Mouse (Mus musculus) left cerebral cortex, postnatal 25 days (tissue): ENCODE data around the gene Pitpna. TPM values are rescaled to one million over a fixed set of nuclear protein-coding genes. Genes with fewer than 3 reads are reported as not detected.

Experiments
- DNase-seq, 2 experiments: peaks; one replicate each; pipeline ENCODE4 v3.0.0; 2022; ENCODE audit warnings: low spot score in 2 of 2, mixed read lengths in 1 of 2
- intact Hi-C: fragments of 180-260 bp; cut with DNase I; formaldehyde crosslinking; loops from one replicate; pipeline ENCODE4 v1.15.1; 2025
- total RNA-seq, 2 experiments: library from RNA; stranded (reverse); gene quantifications; 2 replicates each; pipeline ENCODE4 v1.2.3; 2021

Gene Pitpna
- total RNA-seq, 2 experiments from 2014 or later = 330 to 346 TPM

DNA sequence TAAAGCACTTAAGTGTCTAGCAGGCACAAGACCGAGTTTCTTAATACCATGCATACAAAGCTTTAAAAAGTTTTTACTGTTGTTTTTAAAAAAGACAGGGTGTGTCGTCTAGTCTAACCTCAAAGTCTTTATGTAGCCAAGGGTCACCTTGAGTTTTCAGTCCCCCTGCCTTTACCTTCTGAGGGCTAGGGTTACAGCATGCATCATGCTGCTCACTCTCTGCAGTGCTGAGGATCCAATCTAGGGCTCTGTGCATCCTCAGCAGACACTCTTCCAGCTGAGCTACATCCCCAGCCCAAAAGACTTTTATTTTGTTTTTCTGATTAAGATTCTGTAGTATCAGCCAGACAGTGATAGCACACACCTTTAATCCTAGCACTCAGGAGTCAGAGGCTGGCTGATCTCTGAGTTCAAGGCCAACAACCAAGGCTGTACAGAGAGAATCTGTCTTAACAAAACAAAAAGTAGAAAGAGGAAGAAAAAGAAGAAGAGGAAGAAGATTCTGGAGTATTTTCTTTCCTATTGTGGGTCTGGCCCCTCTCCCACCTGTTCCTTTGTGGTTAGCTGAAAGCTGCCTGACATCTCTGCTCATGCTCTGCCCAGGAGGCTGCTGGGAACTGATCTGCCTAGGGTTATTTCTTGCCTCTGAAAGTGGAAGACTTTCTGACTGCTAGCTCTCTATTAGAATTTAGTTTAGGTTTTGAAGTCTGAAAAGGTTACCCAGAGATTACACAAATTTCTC, 34.9 kb downstream of the Pitpna start:
- intact Hi-C loops = no loop called here
- no peak for DNase-seq

DNA sequence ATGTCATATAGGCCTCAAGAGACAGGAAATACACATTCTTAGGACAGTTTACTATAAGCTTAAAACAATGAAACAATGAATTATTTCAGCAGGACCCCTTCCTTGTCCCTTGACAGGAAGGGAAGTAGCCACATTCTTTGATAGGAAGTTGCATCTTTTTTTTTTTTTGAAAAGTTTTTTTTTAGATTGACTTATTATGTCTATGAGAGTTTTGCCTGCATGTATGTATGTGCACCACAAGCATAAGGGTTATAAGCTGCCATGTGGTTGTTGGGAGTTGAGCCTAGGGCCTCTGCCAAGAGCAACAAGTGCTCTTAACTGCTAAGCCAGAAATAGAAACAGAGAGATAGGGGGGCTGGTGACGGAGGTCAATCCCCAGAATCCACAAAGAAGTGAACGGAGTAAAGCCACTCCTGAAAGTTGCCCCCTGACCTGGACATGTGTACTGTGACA, 36.2 kb downstream of the Pitpna start:
- intact Hi-C loops = no loop called here

DNA sequence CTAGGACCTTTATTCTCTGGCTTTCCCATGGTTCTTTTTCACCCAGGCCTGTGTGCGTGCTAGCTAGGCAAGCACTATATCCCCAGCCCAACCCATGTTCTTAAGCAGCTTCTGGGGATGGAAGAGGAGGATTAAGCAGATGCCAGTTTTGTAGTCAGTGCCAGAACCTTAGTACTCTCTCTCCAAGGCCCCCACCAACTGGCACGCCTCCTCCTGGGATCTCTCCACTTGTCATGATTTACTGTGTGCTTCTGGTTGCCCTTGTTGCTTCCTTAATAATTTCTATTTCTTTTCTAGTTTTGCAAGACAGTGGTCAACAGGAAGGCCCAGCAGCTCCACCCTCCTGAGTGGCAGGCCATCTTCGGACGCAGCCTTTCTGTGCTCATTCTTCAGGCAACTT, 37.9 kb downstream of the Pitpna start:
- intact Hi-C loops = no loop called here
- peak in 1 of 2 experiments; percentile 73 for DNase-seq

More for the DNA sequence above, 36.2 kb downstream of the Pitpna start:
- DNase-seq = no peak

DNA sequence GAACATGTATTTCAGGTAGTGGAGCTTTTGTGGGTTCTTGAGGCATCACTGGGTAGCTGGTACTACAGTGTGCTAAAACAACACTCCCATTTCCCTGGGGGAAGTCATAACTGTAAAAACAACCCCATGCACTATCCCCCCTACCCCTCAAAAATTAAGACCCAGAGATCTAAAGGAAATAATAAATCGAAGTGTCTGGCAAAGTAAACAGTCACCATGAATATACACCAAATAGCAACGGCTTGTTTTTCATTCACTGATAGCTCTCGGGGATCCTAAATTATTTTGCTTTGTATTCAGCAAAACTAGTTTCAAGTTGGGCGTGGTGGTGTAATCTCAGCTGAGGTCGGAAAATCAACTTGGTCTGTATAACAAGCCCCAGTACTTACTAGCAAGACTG, 42.2 kb downstream of the Pitpna start:
- intact Hi-C loops = loop anchor here (2.0 kb wide), 1 partner anchor 21 kb away; the partner anchor contains the start of gene Myo1c
- DNase-seq = no peak

DNA sequence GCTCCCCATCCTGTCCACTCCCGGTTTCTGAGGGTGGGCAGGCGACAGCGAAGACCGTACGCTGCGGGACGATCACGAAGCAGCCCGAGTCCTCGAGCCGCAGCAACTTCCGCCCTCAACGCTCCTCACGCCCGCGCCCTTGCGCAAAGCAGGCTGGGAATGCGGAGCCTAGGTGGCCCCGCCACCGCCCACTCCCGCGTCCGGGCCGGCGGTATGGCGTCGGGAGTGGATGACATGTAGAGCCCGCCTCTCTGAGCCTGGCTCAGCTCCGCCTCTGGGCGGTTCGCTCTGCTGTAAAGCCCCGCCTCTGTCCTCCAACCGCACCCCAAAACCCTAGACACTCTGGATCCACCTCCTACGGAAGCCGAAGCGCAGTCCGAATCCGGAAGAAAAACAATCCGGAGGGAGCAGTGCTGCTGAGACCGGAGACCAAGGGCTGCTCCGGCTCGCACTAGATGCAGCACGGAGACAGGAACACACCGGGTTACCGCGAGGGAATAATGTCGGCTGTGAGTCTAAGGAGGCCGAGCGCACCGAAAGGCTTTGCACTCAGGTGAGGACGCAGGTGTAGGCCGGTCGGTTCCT, 42.8 kb downstream of the Pitpna start, which contains the start of gene Inpp5k:
Inpp5k (plus strand) TSS at position 344 of the 585 bp plus-strand sequence.
- peak; percentile 96 to 99 for DNase-seq
- intact Hi-C loops = loop anchor here (1.0 to 2.0 kb wide), 2 partner anchors 20 to 49 kb away; partner anchors contain the start of genes Crk and Myo1c

DNA sequence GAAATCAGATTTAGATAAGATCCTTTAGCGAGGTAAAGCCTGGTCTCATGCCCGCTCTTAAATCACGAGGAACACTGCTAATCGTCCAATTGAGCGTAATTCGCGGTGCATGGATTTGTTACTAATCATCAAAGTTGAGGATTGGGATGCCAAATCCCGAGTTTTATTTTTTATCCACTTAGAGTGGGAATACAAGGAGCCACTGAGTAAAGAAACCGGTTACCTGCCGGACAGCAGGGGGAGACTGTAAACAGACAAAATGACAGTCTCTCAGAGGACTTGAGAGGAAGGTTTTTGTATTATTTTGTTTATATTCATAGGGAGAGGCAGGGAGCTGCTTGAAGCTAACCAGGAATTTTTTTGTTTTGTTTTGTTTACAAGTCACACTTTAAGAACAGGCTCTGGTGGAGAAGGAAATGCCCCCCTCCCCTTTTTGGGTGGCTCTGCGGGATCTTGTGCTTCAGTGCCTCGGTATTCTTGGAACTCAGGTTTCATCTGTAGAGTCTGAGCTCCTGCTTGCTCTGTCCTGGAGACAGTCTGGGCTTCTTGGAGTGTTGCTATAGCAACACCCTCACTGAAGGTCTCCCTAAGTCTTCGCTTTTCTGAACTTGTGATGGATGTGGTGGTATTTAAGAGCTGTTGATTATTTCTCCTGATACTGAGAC, 43.8 kb downstream of the Pitpna start:
- intact Hi-C loops = loop anchor here (1.0 to 2.0 kb wide), 2 partner anchors 19 to 48 kb away; partner anchors contain the start of genes Crk and Myo1c
- DNase-seq = no peak

DNA sequence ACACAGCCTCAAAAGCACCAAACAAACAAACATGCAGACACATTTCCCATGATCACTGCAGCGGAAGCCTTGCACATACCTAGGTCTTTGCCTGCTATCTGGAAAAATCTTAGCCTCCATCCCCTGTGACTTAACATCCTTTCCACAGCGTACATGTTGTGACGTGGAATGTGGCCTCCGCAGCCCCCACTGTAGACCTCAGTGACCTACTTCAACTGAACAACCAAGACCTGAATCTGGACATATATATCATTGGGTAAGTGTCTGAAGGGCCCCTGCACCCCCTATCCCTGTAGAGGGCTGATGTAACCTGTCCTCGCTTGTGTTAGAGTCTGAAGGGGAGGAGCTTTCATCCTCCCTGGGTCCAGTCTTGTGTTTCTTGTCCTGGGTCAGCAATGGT, 45.0 kb downstream of the Pitpna start:
- intact Hi-C loops = no loop called here
- no peak for DNase-seq

DNA sequence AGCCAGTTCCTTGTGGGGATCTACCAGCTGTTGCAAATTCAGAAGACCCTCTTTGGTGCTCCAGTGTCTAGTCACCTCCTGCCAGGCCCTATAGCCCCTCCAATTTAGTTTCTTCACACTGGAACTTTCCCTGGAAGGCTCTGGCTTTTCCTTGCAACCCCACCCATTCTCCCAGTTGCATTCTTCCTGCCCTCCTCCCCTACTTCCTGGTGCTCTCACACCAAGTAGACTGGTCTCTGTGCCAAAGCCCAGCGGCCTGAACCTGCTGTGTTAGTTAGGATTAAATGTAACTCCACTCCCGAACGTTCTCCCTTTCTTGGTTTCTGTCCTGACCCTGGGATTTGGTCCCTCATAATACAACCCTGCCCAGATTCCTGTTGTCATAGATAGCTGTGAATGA, 46.9 kb downstream of the Pitpna start:
- intact Hi-C loops = no loop called here
- DNase-seq = no peak

DNA sequence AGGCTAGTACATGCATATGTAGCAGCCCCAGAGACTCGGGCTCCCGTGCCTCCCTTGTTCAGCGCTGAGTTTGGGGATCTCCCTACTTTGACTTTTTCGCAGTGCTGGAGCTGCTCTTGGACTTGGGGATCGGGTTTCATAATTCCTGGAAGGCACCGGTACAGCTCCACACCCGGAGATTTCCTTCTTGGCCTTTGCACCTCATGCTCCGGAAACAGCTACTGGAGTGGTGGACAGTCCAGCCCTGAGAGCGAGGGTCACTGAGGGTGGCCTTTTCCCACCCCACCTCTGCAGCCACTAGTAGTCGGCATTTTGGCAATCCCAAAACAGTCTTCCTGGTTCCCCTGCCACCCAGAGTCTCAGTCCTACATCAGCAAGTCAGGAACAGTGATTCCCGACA, 47.4 kb downstream of the Pitpna start:
- DNase-seq = no peak
- intact Hi-C loops = no loop called here

DNA sequence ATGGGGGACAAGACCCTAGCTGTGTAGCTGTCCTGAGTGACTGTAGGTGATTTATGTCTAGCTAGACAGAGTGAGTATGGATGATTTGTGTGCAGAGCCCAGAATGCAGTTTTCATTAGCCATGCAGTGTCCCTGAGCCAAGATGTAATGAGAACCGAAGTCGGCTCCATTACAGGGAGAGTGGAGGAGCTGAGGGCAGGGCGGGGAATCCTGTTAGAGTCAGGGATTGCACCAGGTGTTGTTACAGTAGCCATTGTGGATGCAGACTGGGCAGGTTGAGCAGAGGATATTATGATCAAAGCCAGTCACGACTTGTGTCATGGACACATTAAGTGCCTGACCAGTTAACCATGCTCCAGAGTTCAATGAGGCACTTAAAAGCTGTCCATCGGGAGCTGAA, 55.4 kb downstream of the Pitpna start:
- intact Hi-C loops = no loop called here
- no peak for DNase-seq

DNA sequence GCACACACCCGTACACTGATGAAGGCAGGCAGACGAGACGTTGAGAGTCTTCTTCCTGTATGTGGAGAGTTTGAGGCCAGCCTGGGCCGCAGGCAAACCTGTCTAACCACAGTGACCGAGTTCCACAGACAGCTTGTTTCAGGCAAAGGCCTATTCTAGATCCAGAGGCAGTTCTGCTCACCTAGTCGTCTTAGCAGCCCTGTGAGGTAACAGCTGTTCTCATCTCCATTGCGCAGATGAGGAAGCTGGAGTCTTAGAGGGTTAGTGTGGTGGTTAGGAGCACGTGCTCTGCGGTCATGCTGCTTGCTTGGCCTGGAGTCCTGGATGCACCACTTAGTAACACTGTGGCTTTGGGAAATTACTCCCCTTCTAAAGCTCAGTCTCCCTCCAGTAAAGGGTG, 56.8 kb downstream of the Pitpna start:
- intact Hi-C loops = no loop called here
- no peak for DNase-seq

DNA sequence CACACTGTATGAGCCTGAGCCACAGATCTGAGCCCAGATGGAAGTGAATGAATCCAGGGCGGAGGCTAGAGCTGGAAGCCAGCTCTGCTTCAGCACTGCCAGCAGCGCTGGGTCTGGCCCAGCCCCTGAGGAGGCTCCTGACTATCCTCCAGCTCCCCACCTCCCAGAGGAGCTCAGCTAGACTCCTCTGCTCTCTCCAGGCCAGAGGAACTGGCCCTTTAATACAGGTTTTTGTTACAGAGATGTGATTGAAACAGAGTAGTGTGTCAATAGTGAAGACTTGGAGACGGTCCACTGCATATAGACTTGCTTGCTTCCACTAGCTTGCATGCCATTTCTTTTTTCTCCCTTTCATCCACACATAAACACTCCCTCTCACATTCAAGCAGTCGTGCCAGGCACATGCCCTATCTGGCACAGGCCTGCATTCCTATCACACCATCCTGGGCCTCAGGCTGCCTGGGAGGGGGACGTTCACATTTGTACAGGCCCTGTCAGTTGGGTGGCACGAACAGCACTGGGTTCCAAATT, 59.8 kb downstream of the Pitpna start:
- intact Hi-C loops = no loop called here
- DNase-seq = peak; percentile 32 to 64

DNA sequence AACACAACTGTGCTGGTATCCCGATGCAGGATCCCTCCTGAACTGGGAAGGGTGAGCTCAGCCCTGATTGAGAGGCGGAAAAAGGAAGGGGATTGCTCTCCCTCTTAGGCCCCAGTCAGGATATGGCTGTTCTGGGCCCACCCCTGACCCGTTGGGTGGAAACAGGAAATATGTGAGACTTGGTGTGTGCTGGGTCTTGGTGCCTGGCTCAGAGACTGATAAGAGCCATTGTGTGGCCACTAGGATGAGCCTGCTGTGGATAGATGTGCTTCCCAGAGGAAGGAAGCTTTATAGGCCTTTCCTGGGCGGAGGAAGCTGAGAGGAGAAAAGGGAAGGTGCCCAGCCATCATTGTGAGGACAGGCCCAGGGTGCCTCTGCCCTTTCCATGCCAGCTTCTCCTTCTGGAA, 61.3 kb downstream of the Pitpna start:
- DNase-seq = no peak
- intact Hi-C loops = no loop called here

DNA sequence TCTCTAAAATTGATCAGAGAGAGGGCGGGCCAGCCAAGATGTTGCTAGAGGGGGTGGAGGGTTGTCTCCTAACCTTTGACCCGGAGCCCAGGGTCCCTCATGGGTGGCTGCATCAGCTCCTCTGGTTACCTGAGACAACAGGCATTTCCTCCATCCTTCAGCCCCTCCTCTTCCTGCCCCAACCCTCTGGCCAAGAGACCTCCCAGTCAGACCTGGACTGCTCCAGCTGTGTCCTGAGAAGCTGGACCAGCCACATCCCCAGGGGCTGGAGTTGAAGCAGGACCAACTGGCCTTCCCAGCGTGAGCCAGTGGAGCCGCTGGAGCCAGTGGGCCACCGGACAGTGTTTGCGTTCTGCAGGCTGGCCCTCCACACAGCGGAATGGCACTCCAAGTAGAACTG, 62.4 kb downstream of the Pitpna start, which contains the start of gene Myo1c:
Myo1c (plus strand) TSS at position 194 of the 400 bp plus-strand sequence.
- intact Hi-C loops = loop anchor here (2.0 kb wide), 1 partner anchor 20 kb away; the partner anchor contains the start of gene Inpp5k

DNA sequence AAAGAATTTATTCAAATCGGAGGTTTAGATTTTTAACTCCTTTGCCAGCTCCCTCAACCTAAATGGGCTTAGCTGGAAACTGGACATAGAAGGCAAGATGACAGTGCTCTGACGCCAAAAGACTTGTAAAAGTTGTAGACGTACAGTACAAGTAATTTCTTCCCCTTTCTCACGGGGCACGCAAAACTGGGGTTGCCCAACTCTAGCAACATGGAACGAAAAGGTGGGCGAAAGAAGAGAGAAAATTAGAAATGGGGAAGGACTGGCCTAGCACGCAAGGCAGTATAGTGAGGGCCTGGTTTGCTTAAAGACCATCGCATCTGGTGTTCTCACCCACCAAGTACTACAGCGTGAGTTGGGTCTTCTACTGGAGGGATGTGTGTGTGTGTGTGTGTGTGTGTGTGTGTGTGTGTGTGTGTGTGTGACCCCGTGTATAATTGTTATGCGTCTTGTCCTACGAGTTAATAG, 63.1 kb downstream of the Pitpna start:
- DNase-seq = no peak
- intact Hi-C loops = loop anchor here (2.0 kb wide), 1 partner anchor 20 kb away; the partner anchor contains the start of gene Inpp5k

More for the DNA sequence above, 62.4 kb downstream of the Pitpna start, which contains the start of gene Myo1c:
- DNase-seq = no peak

DNA sequence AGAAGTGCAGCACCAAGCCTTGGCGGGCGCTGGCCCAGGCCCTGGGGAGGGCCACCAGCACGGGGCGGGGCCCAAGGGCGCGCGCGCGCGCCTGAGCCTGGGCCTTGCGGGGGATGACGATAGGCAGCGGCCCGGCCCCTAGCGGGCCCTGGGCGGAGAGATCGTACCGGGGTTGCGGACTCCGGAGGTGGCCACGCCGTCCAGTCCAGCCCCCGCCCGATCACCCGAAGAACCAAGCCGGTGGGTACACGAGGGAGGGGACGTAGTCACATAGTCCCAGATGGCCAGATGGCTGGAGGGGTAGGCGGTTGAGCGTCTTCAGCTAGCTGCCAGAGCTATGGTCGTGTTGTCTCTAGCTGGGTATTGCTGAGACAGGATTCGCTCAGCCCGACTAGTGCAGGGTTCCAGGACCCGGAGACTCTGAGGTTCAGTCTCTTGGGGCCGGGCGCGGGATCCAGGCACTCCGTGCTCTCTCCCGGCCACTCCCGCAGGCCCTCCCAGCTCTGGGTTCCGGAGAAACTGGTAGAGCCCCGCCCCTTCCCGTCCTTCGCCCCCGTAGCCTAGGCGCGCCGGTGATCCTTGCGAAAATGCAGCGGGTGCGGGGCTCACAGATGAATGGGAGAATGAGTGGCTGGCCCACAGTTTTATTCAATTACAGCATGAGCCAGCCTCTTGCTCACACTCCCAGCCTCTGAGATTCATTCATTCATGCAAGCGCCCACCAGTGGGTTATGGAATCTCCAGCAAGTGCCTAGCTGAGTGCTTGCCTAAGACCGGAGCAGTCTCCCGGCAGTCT, 63.7 kb downstream of the Pitpna start:
- intact Hi-C loops = loop anchor here (2.0 kb wide), 1 partner anchor 21 kb away; the partner anchor contains the start of gene Inpp5k
- peak; percentile 75 to 88 for DNase-seq

DNA sequence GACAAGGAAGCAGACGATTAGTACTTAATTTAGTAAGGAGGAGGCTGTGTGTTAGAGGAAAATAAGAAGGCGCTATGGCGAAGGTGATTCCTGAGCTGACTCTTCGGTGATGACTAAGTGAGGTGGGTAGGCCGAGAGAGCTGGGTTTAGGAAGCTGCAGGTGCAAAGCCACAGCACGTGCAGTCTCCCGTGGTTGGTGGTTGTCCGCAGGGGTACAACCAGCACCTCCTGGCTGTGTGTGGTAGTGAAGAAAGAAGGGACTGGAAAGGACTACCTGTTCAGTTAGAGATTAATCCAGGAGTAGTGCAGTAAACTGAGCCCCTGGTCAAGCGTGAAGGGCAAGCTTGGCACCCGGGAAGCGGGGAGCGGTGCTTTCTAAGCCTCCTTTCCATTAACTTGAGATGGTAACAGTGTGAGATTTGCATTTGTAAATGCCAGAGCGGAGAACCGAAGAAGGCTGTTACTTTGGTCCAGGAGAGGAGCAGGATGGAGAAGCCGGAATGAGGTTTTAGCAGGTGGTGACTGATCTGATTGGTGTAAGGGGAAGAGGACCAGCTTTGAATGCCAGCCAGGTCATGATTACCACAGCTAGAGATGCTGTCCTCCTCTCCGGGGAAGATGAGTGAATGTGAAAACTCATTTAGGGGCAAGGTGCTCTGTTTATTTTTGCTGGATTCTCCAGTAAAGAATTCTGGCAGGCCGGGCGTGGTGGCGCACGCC, 64.5 kb downstream of the Pitpna start:
- intact Hi-C loops = no loop called here
- DNase-seq = no peak

DNA sequence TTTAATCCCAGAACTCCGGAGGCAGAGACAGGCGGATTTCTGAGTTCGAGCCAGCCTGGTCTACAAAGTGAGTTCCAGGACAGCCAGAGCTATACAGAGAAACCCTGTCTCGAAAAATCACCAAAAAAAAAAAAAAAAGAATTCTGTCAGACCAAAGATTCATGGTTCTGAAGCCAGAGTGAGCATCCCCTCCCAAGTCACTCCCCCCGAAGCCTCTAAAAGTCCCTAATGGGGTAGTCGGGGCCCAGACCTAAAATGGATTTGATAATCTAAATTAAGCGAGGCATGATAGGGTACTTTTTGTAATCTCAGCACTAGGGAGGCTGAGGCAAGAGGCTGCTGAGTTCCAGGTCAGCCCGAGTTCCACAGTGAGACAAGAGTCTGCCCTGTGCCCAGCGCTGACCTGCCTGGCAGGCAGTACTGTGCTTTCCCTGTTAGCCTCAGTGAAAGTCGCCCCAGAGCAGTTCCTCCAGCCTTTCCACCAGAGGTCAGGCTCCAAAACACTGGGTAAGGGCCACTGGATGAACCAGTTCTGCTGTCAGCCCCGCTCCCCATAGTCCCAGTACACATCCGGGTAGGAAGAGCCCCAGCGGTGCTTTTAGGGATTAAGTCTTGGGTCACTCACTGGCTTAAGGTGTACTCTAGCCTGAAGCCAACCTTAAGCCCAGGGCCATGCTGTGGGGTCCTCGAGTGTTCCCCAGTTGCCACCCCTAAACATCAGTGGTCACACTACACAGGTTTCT, 65.2 kb downstream of the Pitpna start:
- DNase-seq = no peak
- intact Hi-C loops = no loop called here
